Mouse (Mus musculus) neural tube, embryonic 15.5 days (tissue): ENCODE data around the gene Chst3. TPM values are rescaled to one million over a fixed set of nuclear protein-coding genes. Genes with fewer than 3 reads are reported as not detected.
A peak's percentile ranks its signal among the peaks of the same experiment; 100 is the strongest.

Experiments used
- ATAC-seq: fragments of 200-750 bp; cut with Nextera tagmentation; 2 replicates; pipeline ENCODE4 v1.8.0; 2017; ENCODE audit warnings: mild to moderate bottlenecking, moderate TSS enrichment, moderate library complexity; ENCODE audit not compliant: low FRiP score
- H3K27ac ChIP-seq: fragments of 300-500 bp; sonication (generic); replicated peaks from 2 replicates; pipeline ENCODE4 v1.5.1; 2015; ENCODE audit warnings: mild to moderate bottlenecking, inconsistent platforms
- H3K27me3 ChIP-seq: fragments of 300-500 bp; sonication (generic); replicated peaks from 2 replicates; pipeline ENCODE4 v1.6.1; 2015; ENCODE audit warnings: inconsistent platforms
- H3K36me3 ChIP-seq: fragments of 300-500 bp; sonication (generic); 2 replicates; pipeline ENCODE4 v1.6.1; 2015; ENCODE audit warnings: inconsistent platforms
- H3K4me1 ChIP-seq: fragments of 300-500 bp; sonication (generic); 2 replicates; pipeline ENCODE4 v1.6.1; 2015; ENCODE audit warnings: inconsistent platforms
- H3K4me2 ChIP-seq: fragments of 300-500 bp; sonication (generic); 2 replicates; pipeline ENCODE4 v1.6.1; 2015; ENCODE audit warnings: inconsistent platforms, mild to moderate bottlenecking, moderate library complexity
- H3K4me3 ChIP-seq: fragments of 300-500 bp; sonication (generic); replicated peaks from 2 replicates; pipeline ENCODE4 v1.5.1; 2015; ENCODE audit warnings: mild to moderate bottlenecking, inconsistent platforms
- H3K9ac ChIP-seq: fragments of 300-500 bp; sonication (generic); replicated peaks from 2 replicates; pipeline ENCODE4 v1.6.1; 2015; ENCODE audit warnings: mild to moderate bottlenecking, inconsistent platforms
- H3K9me3 ChIP-seq: fragments of 300-500 bp; sonication (generic); replicated peaks from 2 replicates; pipeline ENCODE4 v1.6.1; 2016; ENCODE audit warnings: inconsistent platforms
- WGBS: fragments of 180-500 bp; shearing (Covaris S2); methylation state at CpG from one replicate; pipeline ENCODE4 v1.1.7; 2015; ENCODE audit warnings: mixed read lengths; 5-methylcytosine and 5-hydroxymethylcytosine counted together
- polyA plus RNA-seq: library from polyadenylated mRNA; unstranded; fragments of >200 nt; fragmentation: Nextera tagmentation; extraction: Ambion mirVana; gene quantifications from 2 replicates; pipeline ENCODE4 v1.2.1, GENCODE M21; 2015

The Chst3 gene
- polyA plus RNA-seq, 1 experiment from 2014 or later = 1.9 TPM

- no peaks in the 10 kb centered on the region for H3K9me3 ChIP-seq
- H3K4me2 ChIP-seq = no peak overlapping the region
- H3K27ac ChIP-seq = no peak overlapping the region
- WGBS = 63% methylated on average over 8 of the region's 8 CpGs
- H3K36me3 ChIP-seq = no peaks in the 10 kb centered on the region
- no peak overlapping the region for H3K4me3 ChIP-seq
- H3K27me3 ChIP-seq = no peaks in the 10 kb centered on the region
- H3K4me1 ChIP-seq = peaks cover 46% of the 10 kb centered on the region
- no peak overlapping the region for H3K9ac ChIP-seq
- no peak for ATAC-seq
These were observed 7.5 kb downstream of the Chst3 start for GRCm38 (mm10) chr10:60211501-60212005.

DNA sequence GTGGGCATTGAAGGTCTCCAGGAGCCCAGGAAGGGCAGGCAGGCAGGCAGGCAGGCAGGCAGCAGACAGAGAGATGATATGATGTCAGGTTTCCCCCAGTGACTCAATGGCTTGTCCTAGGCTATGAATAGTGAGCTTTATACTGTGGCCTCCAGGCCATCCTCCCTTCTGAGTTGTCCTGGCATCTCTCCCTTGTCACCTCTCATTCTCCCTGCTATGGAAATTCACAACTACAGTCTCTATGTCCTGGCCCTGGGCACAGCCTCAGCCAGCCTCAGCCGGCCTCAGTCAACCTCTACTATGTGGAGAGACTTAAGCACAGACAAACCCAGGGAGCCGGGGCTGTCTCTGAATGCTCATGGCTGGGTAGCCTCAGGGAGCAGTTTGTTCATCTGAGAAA lies 8.6 kb downstream of the Chst3 start:
- Histone ChIP-seq H3K4me2 (no peak overlapping the region), H3K27ac (no peak overlapping the region), H3K27me3 (no peaks in the 10 kb centered on the region), H3K9me3 (no peaks in the 10 kb centered on the region), H3K36me3 (no peaks in the 10 kb centered on the region), H3K4me3 (no peak overlapping the region), H3K9ac (no peak overlapping the region), H3K4me1 (peaks cover 41% of the 10 kb centered on the region)
- 89% methylated on average over 2 of the region's 2 CpGs for WGBS
- no peak for ATAC-seq

GRCm38 (mm10) chr10:60209237-60209636 lies 9.8 kb downstream of the Chst3 start:
- Histone ChIP-seq H3K4me3 (no peak overlapping the region), H3K27me3 (no peaks in the 10 kb centered on the region), H3K27ac (no peak overlapping the region), H3K9ac (no peak overlapping the region), H3K4me2 (no peak overlapping the region), H3K9me3 (no peaks in the 10 kb centered on the region), H3K4me1 (peaks cover 35% of the 10 kb centered on the region), H3K36me3 (no peaks in the 10 kb centered on the region)
- no peak for ATAC-seq
- 47% methylated on average over 5 of the region's 5 CpGs for WGBS

GRCm38 (mm10) chr10:60207166-60207705 lies 11.8 kb downstream of the Chst3 start:
- no peak for ATAC-seq
- 74% methylated on average over 8 of the region's 8 CpGs for WGBS
- H3K27ac ChIP-seq = no peak overlapping the region

DNA sequence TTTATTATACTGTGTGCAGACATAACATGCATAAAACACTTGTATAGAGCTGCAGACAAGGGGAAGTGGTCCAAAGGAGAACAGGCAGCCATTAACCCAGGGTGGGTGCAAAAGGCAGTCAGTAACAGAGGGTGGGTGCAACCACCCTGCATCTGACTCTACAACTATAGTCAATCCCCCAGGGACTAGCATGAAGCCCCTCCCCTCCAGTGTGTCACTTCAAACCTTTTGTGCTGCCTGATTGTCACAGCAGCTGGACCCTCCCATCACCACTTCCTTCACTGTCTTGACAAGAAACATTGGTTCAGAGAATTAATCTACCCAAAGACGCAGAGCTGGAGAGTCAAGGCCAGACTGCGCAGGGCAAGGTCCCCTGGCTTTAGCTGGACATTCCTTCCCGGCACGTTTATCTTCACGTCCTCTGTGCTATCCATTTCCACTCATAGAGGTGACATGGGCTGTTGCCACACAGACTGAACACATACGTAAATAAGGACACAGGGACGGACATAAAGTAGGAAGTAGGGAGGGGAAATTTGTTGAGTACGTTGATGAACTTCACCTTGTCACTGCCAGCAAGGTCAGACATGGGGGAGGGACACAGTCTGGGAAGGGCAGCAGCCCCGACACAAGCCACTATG lies 13.3 kb downstream of the Chst3 start:
- no peaks in the 10 kb centered on the region for H3K9me3 ChIP-seq
- no peak overlapping the region for H3K4me2 ChIP-seq
- WGBS = 82% methylated on average over 9 of the region's 9 CpGs
- H3K36me3 ChIP-seq = no peaks in the 10 kb centered on the region
- no peak for ATAC-seq
- H3K4me1 ChIP-seq = peaks cover 15% of the 10 kb centered on the region
- no peak overlapping the region for H3K27ac ChIP-seq
- H3K4me3 ChIP-seq = no peak overlapping the region
- H3K27me3 ChIP-seq = no peaks in the 10 kb centered on the region
- no peak overlapping the region for H3K9ac ChIP-seq

More at GRCm38 (mm10) chr10:60207166-60207705, 11.8 kb downstream of the Chst3 start:
- no peak overlapping the region for H3K9ac ChIP-seq
- H3K27me3 ChIP-seq = no peaks in the 10 kb centered on the region
- no peaks in the 10 kb centered on the region for H3K36me3 ChIP-seq
- no peak overlapping the region for H3K4me2 ChIP-seq
- H3K4me1 ChIP-seq = peaks cover 20% of the 10 kb centered on the region
- no peak overlapping the region for H3K4me3 ChIP-seq
- H3K9me3 ChIP-seq = no peaks in the 10 kb centered on the region

DNA sequence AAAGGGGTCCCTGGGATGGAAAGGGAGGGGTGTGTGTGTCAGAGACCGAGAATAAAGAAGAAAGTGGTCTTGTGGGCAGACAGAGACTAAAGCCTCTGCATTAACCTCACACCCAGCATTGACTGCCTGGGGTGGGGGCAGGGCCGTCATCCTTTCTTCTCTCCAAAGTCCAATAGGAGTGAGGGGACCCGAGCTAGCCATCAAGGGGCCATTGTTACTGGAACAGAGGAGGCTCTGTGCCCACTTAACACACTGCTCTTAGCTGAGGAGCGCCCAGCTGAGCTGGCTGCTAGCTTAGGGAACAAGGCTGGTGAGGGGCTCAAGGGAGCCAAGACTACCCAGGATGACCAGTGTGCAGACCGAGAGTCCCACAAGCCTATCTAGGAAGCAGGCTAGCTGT lies 16.3 kb downstream of the Chst3 start:
- Histone ChIP-seq H3K9ac (no peak overlapping the region), H3K4me3 (no peak overlapping the region), H3K27ac (peak overlapping the region; percentile 73), H3K27me3 (no peaks in the 10 kb centered on the region), H3K9me3 (no peaks in the 10 kb centered on the region), H3K4me1 (peaks cover 5% of the 10 kb centered on the region; the same call in 1 of the 2 replicates), H3K36me3 (no peaks in the 10 kb centered on the region), H3K4me2 (no peak overlapping the region)
- peak; percentile 82 for ATAC-seq
- 14% methylated on average over 5 of the region's 5 CpGs for WGBS

DNA sequence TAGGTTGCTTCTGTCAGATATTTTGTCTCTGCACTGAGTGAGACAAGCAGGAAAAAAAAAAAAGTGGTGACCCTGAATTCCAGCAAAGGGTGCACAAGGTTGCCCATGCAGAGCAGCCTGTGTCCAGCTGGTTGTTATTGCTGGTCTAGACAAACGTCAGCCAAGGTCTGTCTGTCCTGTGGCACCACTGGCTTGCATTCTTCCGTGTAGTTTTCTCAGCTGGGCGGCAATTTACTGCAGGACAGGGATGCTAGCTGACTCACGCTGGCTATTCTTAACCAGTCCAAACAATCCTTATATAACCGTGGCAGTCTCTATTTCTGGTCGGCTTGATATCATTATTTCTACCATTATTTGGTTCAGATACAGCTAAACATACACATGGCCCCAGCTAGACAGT lies 18.1 kb downstream of the Chst3 start:
- Histone ChIP-seq H3K4me3 (no peak overlapping the region), H3K4me2 (no peak overlapping the region)
- 68% methylated on average over 6 of the region's 6 CpGs for WGBS

DNA sequence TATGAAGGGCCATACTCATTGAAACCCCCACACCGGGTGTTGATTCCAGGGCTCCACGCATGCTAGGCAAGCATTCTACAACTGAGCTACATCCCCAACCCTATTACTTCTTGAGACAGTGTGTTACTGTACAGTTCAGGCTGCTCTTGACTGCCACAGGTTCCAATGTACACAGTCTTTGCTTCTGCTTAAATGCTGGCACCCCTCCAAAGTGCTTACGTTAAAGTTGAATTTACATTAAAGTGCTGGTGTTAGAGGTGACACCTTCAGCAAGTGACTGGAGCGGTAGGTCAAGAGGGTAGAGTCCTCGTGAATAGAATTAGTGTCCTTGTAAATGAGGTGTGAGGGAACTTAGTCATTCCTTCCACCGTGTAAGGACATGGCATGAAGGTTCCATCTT lies 19.7 kb downstream of the Chst3 start:
- Histone ChIP-seq H3K27ac (no peak overlapping the region), H3K4me3 (no peak overlapping the region), H3K4me1 (peaks cover 26% of the 10 kb centered on the region), H3K9ac (no peak overlapping the region), H3K27me3 (no peaks in the 10 kb centered on the region), H3K36me3 (no peaks in the 10 kb centered on the region), H3K4me2 (no peak overlapping the region), H3K9me3 (no peaks in the 10 kb centered on the region)
- 87% methylated on average over 6 of the region's 6 CpGs for WGBS
- ATAC-seq = no peak

More for the DNA sequence above, 18.1 kb downstream of the Chst3 start:
- no peaks in the 10 kb centered on the region for H3K9me3 ChIP-seq
- H3K4me1 ChIP-seq = peaks cover 13% of the 10 kb centered on the region; the same call in 1 of the 2 replicates
- ATAC-seq = no peak
- no peaks in the 10 kb centered on the region for H3K27me3 ChIP-seq
- no peaks in the 10 kb centered on the region for H3K36me3 ChIP-seq
- no peak overlapping the region for H3K27ac ChIP-seq
- H3K9ac ChIP-seq = no peak overlapping the region

- H3K4me3 ChIP-seq = no peak overlapping the region
- WGBS = 71% methylated on average over 10 of the region's 10 CpGs
- no peak for ATAC-seq
- no peak overlapping the region for H3K4me2 ChIP-seq
- no peaks in the 10 kb centered on the region for H3K36me3 ChIP-seq
- H3K9me3 ChIP-seq = no peaks in the 10 kb centered on the region
- peaks cover 39% of the 10 kb centered on the region for H3K4me1 ChIP-seq
- no peaks in the 10 kb centered on the region for H3K27me3 ChIP-seq
- H3K9ac ChIP-seq = no peak overlapping the region
- no peak overlapping the region for H3K27ac ChIP-seq
These were observed 21.6 kb downstream of the Chst3 start for GRCm38 (mm10) chr10:60197406-60197821.

DNA sequence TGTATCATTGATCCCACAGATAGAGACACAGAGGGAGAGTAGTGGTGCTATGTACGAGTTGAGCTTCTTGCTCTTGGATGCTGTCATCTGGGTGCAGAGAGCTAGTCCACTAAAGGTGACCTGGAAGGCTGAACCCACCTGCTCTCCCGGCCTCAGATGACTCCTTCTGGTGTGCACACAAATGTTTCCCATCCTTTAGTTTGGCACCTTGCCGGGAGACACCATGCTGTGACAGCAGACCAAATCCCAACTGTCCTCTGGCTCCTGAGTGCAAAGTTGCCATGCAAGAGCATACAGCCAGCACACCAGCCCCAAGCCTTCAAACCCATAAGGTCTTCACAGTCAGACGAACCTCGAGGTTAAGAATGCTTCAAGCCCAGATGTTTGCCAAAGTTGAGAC lies 22.1 kb downstream of the Chst3 start:
- no peak for ATAC-seq
- WGBS = 75% methylated on average over 5 of the region's 5 CpGs

GRCm38 (mm10) chr10:60195087-60195486 lies 24.0 kb downstream of the Chst3 start:
- H3K27me3 ChIP-seq = no peaks in the 10 kb centered on the region
- peak overlapping the region; percentile 80 for H3K27ac ChIP-seq
- H3K9ac ChIP-seq = no peak overlapping the region
- no peaks in the 10 kb centered on the region for H3K9me3 ChIP-seq
- 28% methylated on average over 4 of the region's 4 CpGs for WGBS
- H3K4me3 ChIP-seq = no peak overlapping the region
- peak; percentile 23; the same call in 1 of the 2 replicates for ATAC-seq
- no peaks in the 10 kb centered on the region for H3K36me3 ChIP-seq
- H3K4me1 ChIP-seq = peaks cover 45% of the 10 kb centered on the region
- H3K4me2 ChIP-seq = no peak overlapping the region

More for the DNA sequence above, 22.1 kb downstream of the Chst3 start:
- peaks cover 43% of the 10 kb centered on the region for H3K4me1 ChIP-seq
- no peak overlapping the region for H3K4me2 ChIP-seq
- H3K4me3 ChIP-seq = no peak overlapping the region
- H3K9ac ChIP-seq = no peak overlapping the region
- no peaks in the 10 kb centered on the region for H3K27me3 ChIP-seq
- no peaks in the 10 kb centered on the region for H3K36me3 ChIP-seq
- H3K9me3 ChIP-seq = no peaks in the 10 kb centered on the region
- H3K27ac ChIP-seq = no peak overlapping the region
